Mouse (Mus musculus) brain, adult 2 months (tissue): ENCODE measurements around the gene Mbd3.
A peak's percentile ranks its signal among the peaks of the same experiment; 100 is the strongest.

Experiments
- DNase-seq: peaks from one replicate; pipeline ENCODE4 v3.0.0; 2011; ENCODE audit warnings: low read depth, low spot score

Gene Mbd3

GRCm38 (mm10) chr10:80397524-80398173 lies 1.7 kb downstream of the Mbd3 start:
- no peak for DNase-seq

GRCm38 (mm10) chr10:80396822-80397523 lies 2.4 kb downstream of the Mbd3 start:
- DNase-seq: no peak

GRCm38 (mm10) chr10:80395025-80395627 lies 4.2 kb downstream of the Mbd3 start:
- no peak for DNase-seq

- DNase-seq: no peak
These were observed 6.7 kb downstream of the Mbd3 start for GRCm38 (mm10) chr10:80392687-80393086.

GRCm38 (mm10) chr10:80390697-80391096 lies 8.7 kb downstream of the Mbd3 start:
- DNase-seq: no peak

- no peak for DNase-seq
These were observed 10.1 kb downstream of the Mbd3 start for GRCm38 (mm10) chr10:80389185-80389708.

- no peak for DNase-seq
These were observed 10.6 kb downstream of the Mbd3 start for GRCm38 (mm10) chr10:80388731-80389130.

GRCm38 (mm10) chr10:80387522-80387959 lies 11.8 kb downstream of the Mbd3 start, which contains the start of gene Mex3d:
Mex3d (minus strand) TSS chr10:80387659.
- DNase-seq: peak; percentile 91

GRCm38 (mm10) chr10:80386735-80387471 lies 12.4 kb downstream of the Mbd3 start:
- DNase-seq: no peak

GRCm38 (mm10) chr10:80385811-80386734 lies 13.3 kb downstream of the Mbd3 start:
- peak; percentile 69 for DNase-seq

GRCm38 (mm10) chr10:80385310-80385709 lies 14.0 kb downstream of the Mbd3 start:
- no peak for DNase-seq

GRCm38 (mm10) chr10:80384709-80385108 lies 14.6 kb downstream of the Mbd3 start:
- DNase-seq: no peak

- peak; percentile 43 for DNase-seq
These were observed 15.2 kb downstream of the Mbd3 start for GRCm38 (mm10) chr10:80384115-80384639.

GRCm38 (mm10) chr10:80383431-80383830 lies 15.9 kb downstream of the Mbd3 start:
- DNase-seq: no peak

- no peak for DNase-seq
These were observed 16.5 kb downstream of the Mbd3 start for GRCm38 (mm10) chr10:80382641-80383365.

- no peak for DNase-seq
These were observed 21.6 kb downstream of the Mbd3 start for GRCm38 (mm10) chr10:80377716-80378115.

GRCm38 (mm10) chr10:80376160-80376559 lies 23.2 kb downstream of the Mbd3 start:
- peak; percentile 98 for DNase-seq

GRCm38 (mm10) chr10:80374063-80374462 lies 25.3 kb downstream of the Mbd3 start:
- DNase-seq: peak; percentile 78

GRCm38 (mm10) chr10:80372706-80373105 lies 26.6 kb downstream of the Mbd3 start:
- DNase-seq: peak; percentile 82

- DNase-seq: no peak
These were observed 27.4 kb downstream of the Mbd3 start for GRCm38 (mm10) chr10:80371983-80372382.
